In genomic region chr19:4216041-4216685, GRCm38 (mm10) we compare ENCODE assay signal across 8 mouse cellular contexts. TPM values are rescaled to one million over a fixed set of nuclear protein-coding genes. Genes with fewer than 3 reads are reported as not detected.
A peak's percentile ranks its signal among the peaks of the same experiment; 100 is the strongest.
DNase-seq lines count a peak whose midpoint lies in the region; ATAC-seq and TF ChIP-seq lines count a peak whose summit lies in the region.
"Had no signal": no experiment of that assay in that cellular context is flagged by ENCODE, and none has a peak within 500 bp of the region (broad histone marks: within the 10 kb centered on the region; RNA-seq: fewer than 3 reads in every experiment).

No protein-coding gene starts in this region.

- no peak for ATAC-seq in embryonic facial prominence, embryonic 11.5 days (replicated peaks; ENCODE audit: insufficient number of reproducible peaks, low FRiP score, low TSS enrichment, low read depth)
- no peak for ATAC-seq in intestine, embryonic 15.5 days
- no peak for ATAC-seq in stomach, postnatal 0 days (ENCODE audit: low FRiP score, low TSS enrichment)

- peak; percentile 33 for DNase-seq in urinary bladder, adult 2 months (ENCODE audit: low spot score)
- DNase-seq in urinary bladder, postnatal 25 days (ENCODE audit: low spot score) = no peak
- peak; percentile 65 for DNase-seq in embryonic facial prominence, embryonic 11.5 days (ENCODE audit: low spot score)
- DNase-seq in lung, postnatal 10 days = peak; percentile 78
- DNase-seq in stomach, postnatal 0 days (ENCODE audit: low spot score) = peak; percentile 57
- DNase-seq in layer of hippocampus, postnatal 36 days = no peak

- H3K9me3 ChIP-seq in embryonic facial prominence, embryonic 11.5 days (replicated peaks; ENCODE audit: control insufficient read depth, low read length) = no peaks in the 10 kb centered on the region
- H3K9me3 ChIP-seq in intestine, embryonic 15.5 days = no peaks in the 10 kb centered on the region
- H3K9me3 ChIP-seq in stomach, postnatal 0 days (ENCODE audit: control insufficient read depth, low read length) = no peaks in the 10 kb centered on the region

- peaks cover 23% of the 10 kb centered on the region for H3K4me1 ChIP-seq in embryonic facial prominence, embryonic 11.5 days (ENCODE audit: control insufficient read depth, insufficient read depth, low read length)
- peaks cover 76% of the 10 kb centered on the region for H3K4me1 ChIP-seq in intestine, embryonic 15.5 days (replicated peaks)
- peaks cover 14% of the 10 kb centered on the region for H3K4me1 ChIP-seq in stomach, postnatal 0 days (replicated peaks; ENCODE audit: control insufficient read depth, insufficient read depth)

- peaks cover 2% of the 10 kb centered on the region; the same call in 1 of the 2 replicates for H3K27me3 ChIP-seq in embryonic facial prominence, embryonic 11.5 days (ENCODE audit: control insufficient read depth, insufficient read depth, low read length)
- 0 out of 2 replicates have a peak, but pooled peaks cover 3% of the 10 kb centered on the region for H3K27me3 ChIP-seq in intestine, embryonic 15.5 days (replicated peaks)
- no peaks in the 10 kb centered on the region; the same call in 1 of the 2 replicates for H3K27me3 ChIP-seq in stomach, postnatal 0 days (ENCODE audit: control insufficient read depth, insufficient read depth, low read length)

- no peaks in the 10 kb centered on the region for H3K36me3 ChIP-seq in embryonic facial prominence, embryonic 11.5 days (replicated peaks; ENCODE audit: control insufficient read depth, insufficient read depth, low read depth, low read length)
- no peaks in the 10 kb centered on the region for H3K36me3 ChIP-seq in intestine, embryonic 15.5 days
- no peaks in the 10 kb centered on the region for H3K36me3 ChIP-seq in stomach, postnatal 0 days (ENCODE audit: control insufficient read depth, insufficient read depth, low read length)

- H3K9ac ChIP-seq in embryonic facial prominence, embryonic 11.5 days (replicated peaks; ENCODE audit: low read length) = no peak overlapping the region
- peak overlapping the region; percentile 39; the same call in 1 of the 2 replicates for H3K9ac ChIP-seq in intestine, embryonic 15.5 days
- no peak overlapping the region for H3K9ac ChIP-seq in stomach, postnatal 0 days (ENCODE audit: low read length)

- 0 out of 2 replicates have a peak overlapping the region, but pooled peaks have one; percentile 29 for H3K27ac ChIP-seq in embryonic facial prominence, embryonic 11.5 days (replicated peaks; ENCODE audit: low read depth, low read length)
- peak overlapping the region; percentile 70 for H3K27ac ChIP-seq in intestine, embryonic 15.5 days
- H3K27ac ChIP-seq in stomach, postnatal 0 days (replicated peaks) = peak overlapping the region; percentile 71

- peak overlapping the region; percentile 14; the same call in 1 of the 2 replicates for H3K4me2 ChIP-seq in embryonic facial prominence, embryonic 11.5 days (ENCODE audit: low read depth, low read length)
- H3K4me2 ChIP-seq in intestine, embryonic 15.5 days (replicated peaks) = peak overlapping the region; percentile 91
- peak overlapping the region; percentile 97 for H3K4me2 ChIP-seq in stomach, postnatal 0 days (replicated peaks; ENCODE audit: low read depth)

- no peak overlapping the region for H3K4me3 ChIP-seq in embryonic facial prominence, embryonic 11.5 days (ENCODE audit: low read depth, low read length)
- peak overlapping the region; percentile 87 for H3K4me3 ChIP-seq in intestine, embryonic 15.5 days (replicated peaks)
- no peak overlapping the region for H3K4me3 ChIP-seq in stomach, postnatal 0 days (ENCODE audit: low read depth, low read length)

- peak; percentile 71 for TF ChIP-seq CTCF in stomach, postnatal 0 days (IDR thresholded peaks at IDR 0.05; ENCODE audit: low read depth)

- 15% methylated on average over 14 of the region's 14 CpGs for WGBS in embryonic facial prominence, embryonic 11.5 days
- whole genome bisulfite sequencing in intestine, embryonic 15.5 days = 13% methylated on average over 14 of the region's 14 CpGs
- 21% methylated on average over 14 of the region's 14 CpGs for WGBS in stomach, postnatal 0 days

- TF ChIP-seq EP300 in stomach, postnatal 0 days (optimal IDR thresholded peaks at IDR 0.05) = no peak

RNA-seq across cellular contexts. Expression of gene AC109138.7, which starts 2.0 kb away (rescaled TPM):
- not detected in 2 replicates for polyA plus RNA-seq in urinary bladder, adult 2 months (2012; rRNA removed)
- not detected in 2 replicates for polyA plus RNA-seq in embryonic facial prominence, embryonic 11.5 days (2014; fragmentation: Nextera tagmentation; extraction: Ambion mirVana)
- polyA plus RNA-seq in intestine, embryonic 15.5 days (2015; fragmentation: Nextera tagmentation; extraction: Ambion mirVana) = not detected in 2 replicates
- not detected in 2 replicates for polyA plus RNA-seq in stomach, postnatal 0 days (2015; fragmentation: Nextera tagmentation; extraction: Ambion mirVana)
- total RNA-seq in layer of hippocampus, postnatal 36 days (2021) = not detected
- total RNA-seq: common myeloid progenitor, adult 5-6 weeks had no signal

RNA-seq across cellular contexts. Expression of gene Clcf1, which starts 2.1 kb away (rescaled TPM):
- 10.8 and 13.1 TPM in 2 replicates for polyA plus RNA-seq in urinary bladder, adult 2 months (2012; rRNA removed)
- polyA plus RNA-seq in embryonic facial prominence, embryonic 11.5 days (2014; fragmentation: Nextera tagmentation; extraction: Ambion mirVana) = 4.6 and 5.0 TPM in 2 replicates
- polyA plus RNA-seq in intestine, embryonic 15.5 days (2015; fragmentation: Nextera tagmentation; extraction: Ambion mirVana) = 5.7 and 5.9 TPM in 2 replicates
- 3.2 and 3.6 TPM in 2 replicates for polyA plus RNA-seq in stomach, postnatal 0 days (2015; fragmentation: Nextera tagmentation; extraction: Ambion mirVana)
- under 1 TPM; 0.32 to 0.83 TPM for total RNA-seq in layer of hippocampus, postnatal 36 days (2021)

RNA-seq across cellular contexts. Expression of gene Rad9a, which starts 14.7 kb away (rescaled TPM):
- 19.2 and 23.2 TPM in 2 replicates for polyA plus RNA-seq in urinary bladder, adult 2 months (2012; rRNA removed)
- 46.8 and 49.5 TPM in 2 replicates for polyA plus RNA-seq in embryonic facial prominence, embryonic 11.5 days (2014; fragmentation: Nextera tagmentation; extraction: Ambion mirVana)
- 29.3 and 30.5 TPM in 2 replicates for polyA plus RNA-seq in intestine, embryonic 15.5 days (2015; fragmentation: Nextera tagmentation; extraction: Ambion mirVana)
- 11.0 and 11.3 TPM in 2 replicates for polyA plus RNA-seq in stomach, postnatal 0 days (2015; fragmentation: Nextera tagmentation; extraction: Ambion mirVana)
- total RNA-seq in layer of hippocampus, postnatal 36 days (2021) = 1 to 10 TPM; 5.5 to 7.1 TPM

RNA-seq across cellular contexts. Expression of gene Pold4, which starts 15.5 kb away (rescaled TPM):
- 76.4 and 82.1 TPM in 2 replicates for polyA plus RNA-seq in urinary bladder, adult 2 months (2012; rRNA removed)
- polyA plus RNA-seq in embryonic facial prominence, embryonic 11.5 days (2014; fragmentation: Nextera tagmentation; extraction: Ambion mirVana) = 12.7 and 13.0 TPM in 2 replicates
- polyA plus RNA-seq in intestine, embryonic 15.5 days (2015; fragmentation: Nextera tagmentation; extraction: Ambion mirVana) = 35.0 and 40.8 TPM in 2 replicates
- 42.8 and 45.0 TPM in 2 replicates for polyA plus RNA-seq in stomach, postnatal 0 days (2015; fragmentation: Nextera tagmentation; extraction: Ambion mirVana)
- 10 to 100 TPM; 12.4 to 16.6 TPM for total RNA-seq in layer of hippocampus, postnatal 36 days (2021)

RNA-seq across cellular contexts. Expression of gene Ppp1ca, which starts 24.3 kb away (rescaled TPM):
- polyA plus RNA-seq in urinary bladder, adult 2 months (2012; rRNA removed) = 257 and 304 TPM in 2 replicates
- 955 and 1,002 TPM in 2 replicates for polyA plus RNA-seq in embryonic facial prominence, embryonic 11.5 days (2014; fragmentation: Nextera tagmentation; extraction: Ambion mirVana)
- polyA plus RNA-seq in intestine, embryonic 15.5 days (2015; fragmentation: Nextera tagmentation; extraction: Ambion mirVana) = 757 and 779 TPM in 2 replicates
- polyA plus RNA-seq in stomach, postnatal 0 days (2015; fragmentation: Nextera tagmentation; extraction: Ambion mirVana) = 497 and 506 TPM in 2 replicates
- total RNA-seq in layer of hippocampus, postnatal 36 days (2021) = 100 to 1,000 TPM; 255 to 265 TPM

Comparison
In these comparisons a context has a peak if more than half of its experiments do, and no peak if none do; other contexts are left out.
1. DNase-seq: peak in urinary bladder, adult 2 months (single experiment), embryonic facial prominence, embryonic 11.5 days (single experiment), lung, postnatal 10 days (single experiment) and stomach, postnatal 0 days (single experiment); none in urinary bladder, postnatal 25 days (single experiment) and layer of hippocampus, postnatal 36 days (0 of 2).
2. H3K4me2 ChIP-seq: peak in every context shown above with its lines; median percentile 97 in stomach, postnatal 0 days; 91 in intestine, embryonic 15.5 days; 14 in embryonic facial prominence, embryonic 11.5 days.
3. Peak in every context shown above with its lines, with median percentiles within 50 percentile points of each other: H3K27ac ChIP-seq.